Mouse (Mus musculus): ENCODE measurements around the gene I830077J02Rik. TPM values are rescaled to one million over a fixed set of nuclear protein-coding genes. Genes with fewer than 3 reads are reported as not detected.

I830077J02Rik gene
- polyA plus RNA-seq (2014; fragmentation: Nextera tagmentation; extraction: Ambion mirVana) = 1.5 and 1.8 TPM in 2 replicates

GRCm38 (mm10) chr3:105932240-105933071, at the start of gene I830077J02Rik:
Gene I830077J02Rik, minus strand, starts transcription at chr3:105932664.
- Histone ChIP-seq H3K4me3 (ENCODE audit: control insufficient read depth in 1 of 2, insufficient read depth in 1 of 2, low read depth in 1 of 2, low read length in 2 of 2) (no peak within 1 kb of the TSS), H3K27me3 (ENCODE audit: control insufficient read depth, insufficient read depth, low read length) (no peaks in the 10 kb centered on the region), H3K4me2 (ENCODE audit: low read length) (no peak within 1 kb of the TSS; the same call in 1 of the 2 replicates), H3K4me1 (ENCODE audit: control insufficient read depth in 2 of 2, insufficient read depth in 2 of 2, low read length in 2 of 2) (peaks cover 2 to 8% of the 10 kb centered on the region in 2 experiments; a peak in 3 of 4 replicates), H3K36me3 (ENCODE audit: control insufficient read depth, insufficient read depth, low read length) (peaks cover 5% of the 10 kb centered on the region; the same call in 1 of the 2 replicates), H3K9ac (ENCODE audit: low read length) (no peak within 1 kb of the TSS), H3K9me3 (ENCODE audit: control insufficient read depth, low read length) (no peaks in the 10 kb centered on the region), H3K27ac (replicated peaks in 1 of 2; ENCODE audit: control insufficient read depth in 1 of 2, insufficient read depth in 1 of 2, low read depth in 2 of 2, low read length in 2 of 2) (peak within 1 kb of the TSS; percentile 39 to 68)
- 69% methylated on average over 8 of the region's 8 CpGs for WGBS
- ATAC-seq (ENCODE audit: insufficient number of reproducible peaks, insufficient read depth, low FRiP score, low read depth) = 0 out of 2 replicates have a peak, but pooled peaks have one; percentile 47

GRCm38 (mm10) chr3:105974174-105974573, 41.7 kb upstream of the I830077J02Rik start:
- ATAC-seq (ENCODE audit: insufficient number of reproducible peaks, insufficient read depth, low FRiP score, low read depth) = no peak
- 90% methylated on average over 2 of the region's 2 CpGs for WGBS
- H3K4me3 ChIP-seq (ENCODE audit: control insufficient read depth in 1 of 2, insufficient read depth in 1 of 2, low read depth in 1 of 2, low read length in 2 of 2) = no peak overlapping the region
- no peaks in the 10 kb centered on the region for H3K9me3 ChIP-seq (ENCODE audit: control insufficient read depth, low read length)
- no peak overlapping the region for H3K27ac ChIP-seq (replicated peaks in 1 of 2; ENCODE audit: control insufficient read depth in 1 of 2, insufficient read depth in 1 of 2, low read depth in 2 of 2, low read length in 2 of 2)
- H3K36me3 ChIP-seq (ENCODE audit: control insufficient read depth, insufficient read depth, low read length) = peaks cover 22% of the 10 kb centered on the region
- no peak overlapping the region for H3K4me2 ChIP-seq (ENCODE audit: low read length)
- no peaks in the 10 kb centered on the region for H3K27me3 ChIP-seq (ENCODE audit: control insufficient read depth, insufficient read depth, low read length)
- no peak overlapping the region for H3K9ac ChIP-seq (ENCODE audit: low read length)
- H3K4me1 ChIP-seq (ENCODE audit: control insufficient read depth in 2 of 2, insufficient read depth in 2 of 2, low read length in 2 of 2) = no peaks in the 10 kb centered on the region

- 75% methylated on average over 3 of the region's 3 CpGs for WGBS
- Histone ChIP-seq H3K27me3 (ENCODE audit: control insufficient read depth, insufficient read depth, low read length) (no peaks in the 10 kb centered on the region), H3K9me3 (ENCODE audit: control insufficient read depth, low read length) (no peaks in the 10 kb centered on the region), H3K4me3 (ENCODE audit: control insufficient read depth in 1 of 2, insufficient read depth in 1 of 2, low read depth in 1 of 2, low read length in 2 of 2) (no peak within 1 kb of the TSS), H3K4me2 (ENCODE audit: low read length) (no peak within 1 kb of the TSS), H3K36me3 (ENCODE audit: control insufficient read depth, insufficient read depth, low read length) (peaks cover 30% of the 10 kb centered on the region), H3K4me1 (ENCODE audit: control insufficient read depth in 2 of 2, insufficient read depth in 2 of 2, low read length in 2 of 2) (no peaks in the 10 kb centered on the region), H3K27ac (replicated peaks in 1 of 2; ENCODE audit: control insufficient read depth in 1 of 2, insufficient read depth in 1 of 2, low read depth in 2 of 2, low read length in 2 of 2) (no peak within 1 kb of the TSS), H3K9ac (ENCODE audit: low read length) (no peak within 1 kb of the TSS)
- no peak for ATAC-seq (ENCODE audit: insufficient number of reproducible peaks, insufficient read depth, low FRiP score, low read depth)
These were observed 40.9 kb upstream of the I830077J02Rik start, which contains the start of gene Ovgp1 for GRCm38 (mm10) chr3:105973411-105973810. Gene Ovgp1, plus strand, starts transcription at chr3:105973711.

- WGBS = 78% methylated on average over 5 of the region's 5 CpGs
- Histone ChIP-seq H3K4me1 (ENCODE audit: control insufficient read depth in 2 of 2, insufficient read depth in 2 of 2, low read length in 2 of 2) (no peaks in the 10 kb centered on the region), H3K4me3 (ENCODE audit: control insufficient read depth in 1 of 2, insufficient read depth in 1 of 2, low read depth in 1 of 2, low read length in 2 of 2) (no peak overlapping the region), H3K27me3 (ENCODE audit: control insufficient read depth, insufficient read depth, low read length) (no peaks in the 10 kb centered on the region), H3K9me3 (ENCODE audit: control insufficient read depth, low read length) (no peaks in the 10 kb centered on the region), H3K27ac (replicated peaks in 1 of 2; ENCODE audit: control insufficient read depth in 1 of 2, insufficient read depth in 1 of 2, low read depth in 2 of 2, low read length in 2 of 2) (no peak overlapping the region), H3K36me3 (ENCODE audit: control insufficient read depth, insufficient read depth, low read length) (peaks cover 44% of the 10 kb centered on the region), H3K9ac (ENCODE audit: low read length) (no peak overlapping the region), H3K4me2 (ENCODE audit: low read length) (no peak overlapping the region)
- ATAC-seq (ENCODE audit: insufficient number of reproducible peaks, insufficient read depth, low FRiP score, low read depth) = no peak
These were observed 39.5 kb upstream of the I830077J02Rik start for GRCm38 (mm10) chr3:105971831-105972446.

GRCm38 (mm10) chr3:105960700-105961099, 28.2 kb upstream of the I830077J02Rik start:
- H3K36me3 ChIP-seq (ENCODE audit: control insufficient read depth, insufficient read depth, low read length) = peaks cover 73% of the 10 kb centered on the region

GRCm38 (mm10) chr3:105959999-105960398, 27.5 kb upstream of the I830077J02Rik start, which contains the start of gene Atp5f1:
Gene Atp5f1, minus strand, starts transcription at chr3:105960099.
- H3K27ac ChIP-seq (replicated peaks in 1 of 2; ENCODE audit: control insufficient read depth in 1 of 2, insufficient read depth in 1 of 2, low read depth in 2 of 2, low read length in 2 of 2) = peak within 1 kb of the TSS; percentile 89 to 96
- no peaks in the 10 kb centered on the region for H3K9me3 ChIP-seq (ENCODE audit: control insufficient read depth, low read length)
- ATAC-seq (ENCODE audit: insufficient number of reproducible peaks, insufficient read depth, low FRiP score, low read depth) = no peak
- H3K4me3 ChIP-seq (ENCODE audit: control insufficient read depth in 1 of 2, insufficient read depth in 1 of 2, low read depth in 1 of 2, low read length in 2 of 2) = peak within 1 kb of the TSS; percentile 89 to 91
- peak within 1 kb of the TSS; percentile 99 for H3K9ac ChIP-seq (ENCODE audit: low read length)
- H3K36me3 ChIP-seq (ENCODE audit: control insufficient read depth, insufficient read depth, low read length) = peaks cover 71% of the 10 kb centered on the region
- H3K4me1 ChIP-seq (ENCODE audit: control insufficient read depth in 2 of 2, insufficient read depth in 2 of 2, low read length in 2 of 2) = peaks cover 0 to 31% of the 10 kb centered on the region in 2 experiments; a peak in 2 of 4 replicates
- 4% methylated on average over 6 of the region's 6 CpGs for WGBS
- H3K27me3 ChIP-seq (ENCODE audit: control insufficient read depth, insufficient read depth, low read length) = no peaks in the 10 kb centered on the region
- peak within 1 kb of the TSS; percentile 93 for H3K4me2 ChIP-seq (ENCODE audit: low read length)

More at GRCm38 (mm10) chr3:105960700-105961099, 28.2 kb upstream of the I830077J02Rik start:
- no peak overlapping the region for H3K9ac ChIP-seq (ENCODE audit: low read length)
- H3K4me2 ChIP-seq (ENCODE audit: low read length) = peak overlapping the region; percentile 93; the same call in 1 of the 2 replicates
- WGBS = 91% methylated on average over 2 of the region's 2 CpGs
- no peaks in the 10 kb centered on the region for H3K9me3 ChIP-seq (ENCODE audit: control insufficient read depth, low read length)
- peaks cover 0 to 30% of the 10 kb centered on the region in 2 experiments; a peak in 2 of 4 replicates for H3K4me1 ChIP-seq (ENCODE audit: control insufficient read depth in 2 of 2, insufficient read depth in 2 of 2, low read length in 2 of 2)
- no peak overlapping the region for H3K4me3 ChIP-seq (ENCODE audit: control insufficient read depth in 1 of 2, insufficient read depth in 1 of 2, low read depth in 1 of 2, low read length in 2 of 2)
- no peak for ATAC-seq (ENCODE audit: insufficient number of reproducible peaks, insufficient read depth, low FRiP score, low read depth)
- no peaks in the 10 kb centered on the region for H3K27me3 ChIP-seq (ENCODE audit: control insufficient read depth, insufficient read depth, low read length)
- H3K27ac ChIP-seq (replicated peaks in 1 of 2; ENCODE audit: control insufficient read depth in 1 of 2, insufficient read depth in 1 of 2, low read depth in 2 of 2, low read length in 2 of 2) = no peak overlapping the region

GRCm38 (mm10) chr3:105959585-105959984, 27.1 kb upstream of the I830077J02Rik start:
- Histone ChIP-seq H3K4me3 (ENCODE audit: control insufficient read depth in 1 of 2, insufficient read depth in 1 of 2, low read depth in 1 of 2, low read length in 2 of 2) (peak overlapping the region; percentile 88 to 91), H3K4me1 (ENCODE audit: control insufficient read depth in 2 of 2, insufficient read depth in 2 of 2, low read length in 2 of 2) (peaks cover 0 to 31% of the 10 kb centered on the region in 2 experiments; a peak in 2 of 4 replicates), H3K27ac (replicated peaks in 1 of 2; ENCODE audit: control insufficient read depth in 1 of 2, insufficient read depth in 1 of 2, low read depth in 2 of 2, low read length in 2 of 2) (peak overlapping the region in 1 of 2 experiments; percentile 67; a peak in 2 of 4 replicates), H3K36me3 (ENCODE audit: control insufficient read depth, insufficient read depth, low read length) (peaks cover 71% of the 10 kb centered on the region), H3K27me3 (ENCODE audit: control insufficient read depth, insufficient read depth, low read length) (no peaks in the 10 kb centered on the region), H3K4me2 (ENCODE audit: low read length) (peak overlapping the region; percentile 93), H3K9me3 (ENCODE audit: control insufficient read depth, low read length) (no peaks in the 10 kb centered on the region), H3K9ac (ENCODE audit: low read length) (peak overlapping the region; percentile 97)
- ATAC-seq (ENCODE audit: insufficient number of reproducible peaks, insufficient read depth, low FRiP score, low read depth) = peak; percentile 57
- WGBS = under 1% methylated on average over 26 of the region's 26 CpGs
